Mouse (Mus musculus): ENCODE results near the gene Pex16. TPM values are rescaled to one million over a fixed set of nuclear protein-coding genes. Genes with fewer than 3 reads are reported as not detected.

The Pex16 gene
- polyA plus RNA-seq, 1 experiment: not detected

DNA sequence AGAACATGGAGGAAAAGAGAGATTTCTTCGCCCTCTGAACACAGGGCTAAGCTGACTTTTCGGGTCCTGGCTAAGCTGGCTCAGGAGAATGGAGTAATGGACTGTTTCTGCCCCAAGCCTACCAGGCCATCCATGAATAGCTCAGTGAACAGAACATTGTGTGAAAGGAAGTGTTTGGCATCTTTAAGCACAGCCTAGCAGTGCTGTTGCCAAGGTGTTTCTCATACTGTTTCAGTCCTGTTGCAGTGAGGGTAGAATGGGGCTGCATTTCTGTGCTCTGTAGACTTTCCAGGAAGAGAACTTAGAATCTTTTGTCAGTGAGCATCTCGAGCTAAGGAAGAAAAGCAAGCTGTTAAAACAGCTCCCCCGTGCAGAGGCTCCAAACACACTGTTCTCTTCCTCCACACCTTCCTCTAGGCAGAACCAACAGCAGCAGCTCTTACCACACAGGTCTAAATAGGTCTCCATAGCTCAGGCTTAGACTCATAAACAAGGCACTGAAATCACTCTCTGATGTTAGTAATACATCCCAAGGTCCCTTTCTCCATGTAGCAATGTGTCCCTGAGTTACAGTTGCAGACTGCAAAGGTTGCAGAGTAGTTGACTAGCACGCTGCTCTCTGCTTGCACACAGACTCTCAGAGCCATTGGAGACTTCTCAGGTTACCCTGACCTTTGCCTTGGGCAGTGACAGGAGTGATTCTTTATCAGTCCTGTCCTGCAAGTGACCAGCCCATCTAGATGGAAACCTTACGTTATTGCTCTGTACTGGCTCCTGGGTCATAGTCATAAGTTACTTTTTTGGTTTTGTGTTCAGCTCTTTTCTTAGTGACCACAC, 24.7 kb upstream of the Pex16 start:
- H3K27ac ChIP-seq (ENCODE audit: insufficient read depth, low read depth, low read length): no peak overlapping the region
- no peak overlapping the region for H3K4me3 ChIP-seq (ENCODE audit: insufficient read depth, low read depth, low read length)
- no peaks in the 10 kb centered on the region for H3K4me1 ChIP-seq (ENCODE audit: control insufficient read depth, insufficient read depth, low read length)
- WGBS: 53% methylated on average over 6 of the region's 6 CpGs
- no peak for TF ChIP-seq POLR2A (IDR thresholded peaks at IDR 0.05; ENCODE audit: insufficient read depth, low read depth, low read length)
- TF ChIP-seq CTCF (IDR thresholded peaks at IDR 0.05; ENCODE audit: insufficient read depth, low read depth, low read length): no peak

- Histone ChIP-seq H3K27ac (ENCODE audit: insufficient read depth, low read depth, low read length) (no peak overlapping the region), H3K4me3 (ENCODE audit: insufficient read depth, low read depth, low read length) (no peak overlapping the region), H3K4me1 (ENCODE audit: control insufficient read depth, insufficient read depth, low read length) (no peaks in the 10 kb centered on the region)
- 86% methylated on average over 5 of the region's 5 CpGs for WGBS
- TF ChIP-seq POLR2A (IDR thresholded peaks at IDR 0.05; ENCODE audit: insufficient read depth, low read depth, low read length) (no peak), CTCF (IDR thresholded peaks at IDR 0.05; ENCODE audit: insufficient read depth, low read depth, low read length) (no peak)
These were observed 23.8 kb upstream of the Pex16 start for GRCm38 (mm10) chr2:92350686-92351085.

- TF ChIP-seq POLR2A (IDR thresholded peaks at IDR 0.05; ENCODE audit: insufficient read depth, low read depth, low read length): no peak
These were observed 21.1 kb upstream of the Pex16 start for GRCm38 (mm10) chr2:92353402-92353801.

GRCm38 (mm10) chr2:92354224-92354623, 20.3 kb upstream of the Pex16 start:
- TF ChIP-seq POLR2A (IDR thresholded peaks at IDR 0.05; ENCODE audit: insufficient read depth, low read depth, low read length): no peak
- no peak for TF ChIP-seq CTCF (IDR thresholded peaks at IDR 0.05; ENCODE audit: insufficient read depth, low read depth, low read length)
- H3K27ac ChIP-seq (ENCODE audit: insufficient read depth, low read depth, low read length): no peak overlapping the region
- no peak overlapping the region for H3K4me3 ChIP-seq (ENCODE audit: insufficient read depth, low read depth, low read length)
- 74% methylated on average over 6 of the region's 6 CpGs for WGBS
- H3K4me1 ChIP-seq (ENCODE audit: control insufficient read depth, insufficient read depth, low read length): no peaks in the 10 kb centered on the region

More at GRCm38 (mm10) chr2:92353402-92353801, 21.1 kb upstream of the Pex16 start:
- Histone ChIP-seq H3K27ac (ENCODE audit: insufficient read depth, low read depth, low read length) (no peak overlapping the region), H3K4me1 (ENCODE audit: control insufficient read depth, insufficient read depth, low read length) (no peaks in the 10 kb centered on the region), H3K4me3 (ENCODE audit: insufficient read depth, low read depth, low read length) (no peak overlapping the region)
- WGBS: 44% methylated on average over 5 of the region's 5 CpGs

DNA sequence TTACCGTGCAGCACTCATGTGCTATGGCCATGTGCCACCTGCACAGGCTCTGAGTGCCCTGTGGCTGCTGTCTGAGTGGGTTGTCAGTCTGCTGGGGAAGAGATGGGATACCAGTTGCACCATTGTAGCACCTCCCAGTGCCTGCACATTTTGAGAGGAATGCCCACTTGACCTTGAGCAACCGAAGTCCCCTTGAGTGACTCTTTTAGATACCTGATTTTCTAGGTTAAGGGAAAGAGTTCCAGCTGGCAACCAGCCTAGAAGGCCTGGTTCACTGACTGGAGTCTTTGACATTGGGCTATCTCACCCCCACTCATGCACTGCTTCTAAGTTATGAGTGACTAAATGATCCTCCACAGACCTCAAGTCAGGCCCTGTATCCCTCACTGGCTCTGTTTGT, 15.2 kb upstream of the Pex16 start:
- Histone ChIP-seq H3K4me3 (ENCODE audit: insufficient read depth, low read depth, low read length) (no peak overlapping the region), H3K4me1 (ENCODE audit: control insufficient read depth, insufficient read depth, low read length) (peaks cover 4% of the 10 kb centered on the region; the same call in 1 of the 2 replicates), H3K27ac (ENCODE audit: insufficient read depth, low read depth, low read length) (no peak overlapping the region)
- WGBS: 78% methylated on average over 2 of the region's 2 CpGs
- TF ChIP-seq CTCF (IDR thresholded peaks at IDR 0.05; ENCODE audit: insufficient read depth, low read depth, low read length): no peak
- no peak for TF ChIP-seq POLR2A (IDR thresholded peaks at IDR 0.05; ENCODE audit: insufficient read depth, low read depth, low read length)

DNA sequence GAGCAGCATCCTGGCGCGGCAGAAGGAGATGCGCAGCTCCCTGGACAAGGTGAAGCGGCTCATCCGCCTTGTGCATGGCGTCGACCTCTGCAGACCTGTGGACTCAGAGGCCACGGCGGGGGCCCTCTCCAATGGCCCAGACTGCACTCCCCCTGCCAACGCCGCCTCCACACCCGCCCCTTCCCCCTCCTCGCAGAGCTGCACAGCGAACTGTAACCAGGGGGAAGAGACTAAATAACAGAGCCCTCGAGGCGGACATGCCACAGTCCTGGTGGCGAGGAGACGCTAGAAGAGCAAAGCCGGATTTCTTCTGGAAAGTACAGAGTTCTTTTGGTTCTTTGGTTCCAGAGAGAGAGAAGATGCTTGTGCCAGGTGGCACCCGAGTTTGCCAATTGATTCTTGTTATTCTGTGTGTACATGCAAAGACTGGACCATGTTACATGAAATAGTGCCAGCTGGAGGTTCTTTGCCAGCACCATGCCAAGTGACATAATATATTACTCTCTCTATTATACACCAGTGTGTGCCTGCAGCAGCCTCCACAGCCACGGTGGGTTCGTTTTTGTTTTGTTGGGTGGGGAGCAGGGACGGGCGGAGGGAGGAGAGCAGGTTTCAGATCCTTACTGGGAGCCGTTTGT, 14.2 kb upstream of the Pex16 start:
- Histone ChIP-seq H3K27ac (ENCODE audit: insufficient read depth, low read depth, low read length) (no peak overlapping the region), H3K4me1 (ENCODE audit: control insufficient read depth, insufficient read depth, low read length) (peaks cover 4% of the 10 kb centered on the region; the same call in 1 of the 2 replicates), H3K4me3 (ENCODE audit: insufficient read depth, low read depth, low read length) (no peak overlapping the region)
- WGBS: 54% methylated on average over 25 of the region's 25 CpGs
- no peak for TF ChIP-seq CTCF (IDR thresholded peaks at IDR 0.05; ENCODE audit: insufficient read depth, low read depth, low read length)
- TF ChIP-seq POLR2A (IDR thresholded peaks at IDR 0.05; ENCODE audit: insufficient read depth, low read depth, low read length): no peak

GRCm38 (mm10) chr2:92360893-92361292, 13.6 kb upstream of the Pex16 start:
- no peak overlapping the region for H3K27ac ChIP-seq (ENCODE audit: insufficient read depth, low read depth, low read length)
- WGBS: 29% methylated on average over 12 of the region's 12 CpGs
- H3K4me1 ChIP-seq (ENCODE audit: control insufficient read depth, insufficient read depth, low read length): peaks cover 4% of the 10 kb centered on the region; the same call in 1 of the 2 replicates
- H3K4me3 ChIP-seq (ENCODE audit: insufficient read depth, low read depth, low read length): no peak overlapping the region
- no peak for TF ChIP-seq POLR2A (IDR thresholded peaks at IDR 0.05; ENCODE audit: insufficient read depth, low read depth, low read length)
- no peak for TF ChIP-seq CTCF (IDR thresholded peaks at IDR 0.05; ENCODE audit: insufficient read depth, low read depth, low read length)

DNA sequence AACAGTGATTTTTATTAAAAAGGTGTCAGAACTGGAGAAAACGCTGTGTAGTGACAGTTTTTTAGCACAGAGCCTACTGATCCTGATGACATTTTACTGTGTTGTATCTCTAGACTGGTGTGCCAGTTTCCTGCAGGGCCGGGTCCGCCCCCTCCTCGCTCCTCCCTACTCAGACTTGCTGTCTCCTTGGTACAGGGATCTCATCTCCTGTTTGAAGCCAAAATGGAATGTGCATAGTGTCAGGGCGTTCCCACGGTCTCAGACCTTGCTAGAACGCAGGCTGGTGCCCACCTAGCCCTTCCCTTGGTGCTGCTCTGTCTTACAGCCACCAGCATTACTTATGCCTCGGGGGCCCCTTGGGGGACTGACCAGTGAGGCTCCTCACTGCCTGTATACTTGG, 12.7 kb upstream of the Pex16 start:
- 72% methylated on average over 8 of the region's 8 CpGs for WGBS
- TF ChIP-seq POLR2A (IDR thresholded peaks at IDR 0.05; ENCODE audit: insufficient read depth, low read depth, low read length) (no peak), CTCF (IDR thresholded peaks at IDR 0.05; ENCODE audit: insufficient read depth, low read depth, low read length) (no peak)
- Histone ChIP-seq H3K27ac (ENCODE audit: insufficient read depth, low read depth, low read length) (no peak overlapping the region), H3K4me1 (ENCODE audit: control insufficient read depth, insufficient read depth, low read length) (peaks cover 4% of the 10 kb centered on the region; the same call in 1 of the 2 replicates), H3K4me3 (ENCODE audit: insufficient read depth, low read depth, low read length) (no peak overlapping the region)

GRCm38 (mm10) chr2:92362571-92363228, 11.8 kb upstream of the Pex16 start:
- TF ChIP-seq CTCF (IDR thresholded peaks at IDR 0.05; ENCODE audit: insufficient read depth, low read depth, low read length) (no peak), POLR2A (IDR thresholded peaks at IDR 0.05; ENCODE audit: insufficient read depth, low read depth, low read length) (no peak)
- 87% methylated on average over 6 of the region's 6 CpGs for WGBS
- Histone ChIP-seq H3K4me1 (ENCODE audit: control insufficient read depth, insufficient read depth, low read length) (peaks cover 4% of the 10 kb centered on the region; the same call in 1 of the 2 replicates), H3K27ac (ENCODE audit: insufficient read depth, low read depth, low read length) (no peak overlapping the region), H3K4me3 (ENCODE audit: insufficient read depth, low read depth, low read length) (no peak overlapping the region)
